Mouse (Mus musculus) thymus, adult 2 months (tissue): ENCODE measurements around the gene Anp32a. TPM values are rescaled to one million over a fixed set of nuclear protein-coding genes. Genes with fewer than 3 reads are reported as not detected.

Experiments
- DNase-seq: peaks from one replicate; pipeline ENCODE4 v3.0.0; 2021
- H3K27ac ChIP-seq: fragments of 200-500 bp; 2 replicates; pipeline ENCODE4 v1.5.1; 2012; ENCODE audit warnings: low read length, control low read depth; ENCODE audit not compliant: control insufficient read depth, insufficient read depth
- H3K27me3 ChIP-seq: fragments of 200-500 bp; 2 replicates; pipeline ENCODE4 v1.6.1; 2012; ENCODE audit warnings: mild to moderate bottlenecking, low read length, moderate library complexity, mixed read lengths; ENCODE audit not compliant: control insufficient read depth, insufficient read depth
- H3K36me3 ChIP-seq: fragments of 200-500 bp; 2 replicates; pipeline ENCODE4 v1.6.1; 2012; ENCODE audit warnings: mild to moderate bottlenecking, low read length, moderate library complexity; ENCODE audit not compliant: control insufficient read depth, insufficient read depth
- H3K4me1 ChIP-seq: fragments of 200-500 bp; replicated peaks from 2 replicates; pipeline ENCODE4 v1.6.1; 2012; ENCODE audit warnings: low read length; ENCODE audit not compliant: control insufficient read depth, insufficient read depth
- H3K4me3 ChIP-seq: fragments of 200-500 bp; 2 replicates; pipeline ENCODE4 v1.5.1; 2012; ENCODE audit warnings: mild to moderate bottlenecking, low read length, control low read depth, moderate library complexity; ENCODE audit not compliant: control insufficient read depth, insufficient read depth
- CTCF ChIP-seq: fragments of 200-500 bp; IDR thresholded peaks from 2 replicates; pipeline ENCODE4 v1.5.1; 2012; ENCODE audit warnings: mild to moderate bottlenecking, control low read depth, low read length, moderate library complexity, borderline replicate concordance; ENCODE audit not compliant: control insufficient read depth, poor library complexity, insufficient read depth; ENCODE audit errors: extremely low read depth
- POLR2A ChIP-seq: fragments of 200-500 bp; IDR thresholded peaks from 2 replicates; pipeline ENCODE4 v1.6.1; 2012; ENCODE audit warnings: mild to moderate bottlenecking, low read length, control low read depth, moderate library complexity; ENCODE audit not compliant: control insufficient read depth, poor library complexity, insufficient read depth; ENCODE audit errors: extremely low read depth
- WGBS: fragments of 180-500 bp; shearing (Covaris S2); methylation state at CpG from one replicate; pipeline ENCODE4 v1.1.7; 2018; 5-methylcytosine and 5-hydroxymethylcytosine counted together
- polyA plus RNA-seq: library from polyadenylated mRNA; depleted of rRNA; stranded (reverse); fragments of >200 nt; gene quantifications from 2 replicates; pipeline ENCODE4 v1.2.3, GENCODE M21; 2012

Gene Anp32a
- polyA plus RNA-seq, 1 experiment: 37.4 TPM

GRCm38 (mm10) chr9:62362835-62363385 lies 21.8 kb downstream of the Anp32a start:
- no peak for TF ChIP-seq POLR2A
- Histone ChIP-seq H3K27me3 (no peaks in the 10 kb centered on the region), H3K4me3 (no peak overlapping the region), H3K36me3 (peaks cover 8% of the 10 kb centered on the region; the same call in 1 of the 2 replicates), H3K27ac (no peak overlapping the region), H3K4me1 (peaks cover 40% of the 10 kb centered on the region)
- 80% methylated on average over 11 of the region's 11 CpGs for WGBS
- DNase-seq: no peak

GRCm38 (mm10) chr9:62363619-62364018 lies 22.5 kb downstream of the Anp32a start:
- no peak overlapping the region for H3K27ac ChIP-seq
- H3K4me1 ChIP-seq: peaks cover 46% of the 10 kb centered on the region
- WGBS: 3% methylated on average over 24 of the region's 24 CpGs
- no peak for TF ChIP-seq CTCF
- no peak for TF ChIP-seq POLR2A
- peak; percentile 78 for DNase-seq
- no peak overlapping the region for H3K4me3 ChIP-seq
- H3K36me3 ChIP-seq: peaks cover 5% of the 10 kb centered on the region; the same call in 1 of the 2 replicates
- H3K27me3 ChIP-seq: no peaks in the 10 kb centered on the region

GRCm38 (mm10) chr9:62364216-62364615 lies 23.1 kb downstream of the Anp32a start:
- H3K27me3 ChIP-seq: no peaks in the 10 kb centered on the region
- TF ChIP-seq POLR2A (no peak), CTCF (no peak)
- H3K4me1 ChIP-seq: peaks cover 52% of the 10 kb centered on the region
- no peak overlapping the region for H3K4me3 ChIP-seq
- 68% methylated on average over 6 of the region's 6 CpGs for WGBS
- DNase-seq: no peak
- H3K27ac ChIP-seq: no peak overlapping the region
- no peaks in the 10 kb centered on the region for H3K36me3 ChIP-seq

GRCm38 (mm10) chr9:62364831-62365230 lies 23.7 kb downstream of the Anp32a start:
- no peak overlapping the region for H3K27ac ChIP-seq
- 85% methylated on average over 7 of the region's 7 CpGs for WGBS
- no peak for TF ChIP-seq POLR2A
- no peak for TF ChIP-seq CTCF
- H3K4me1 ChIP-seq: peaks cover 58% of the 10 kb centered on the region
- no peak for DNase-seq
- H3K27me3 ChIP-seq: no peaks in the 10 kb centered on the region
- no peak overlapping the region for H3K4me3 ChIP-seq
- no peaks in the 10 kb centered on the region for H3K36me3 ChIP-seq

- no peaks in the 10 kb centered on the region for H3K27me3 ChIP-seq
- TF ChIP-seq CTCF (no peak), POLR2A (no peak)
- no peaks in the 10 kb centered on the region for H3K36me3 ChIP-seq
- peaks cover 64% of the 10 kb centered on the region for H3K4me1 ChIP-seq
- no peak overlapping the region for H3K4me3 ChIP-seq
- no peak overlapping the region for H3K27ac ChIP-seq
- DNase-seq: no peak
- 77% methylated on average over 8 of the region's 8 CpGs for WGBS
Observed at GRCm38 (mm10) chr9:62365326-62366080, 24.4 kb downstream of the Anp32a start.

GRCm38 (mm10) chr9:62366478-62367458 lies 25.7 kb downstream of the Anp32a start:
- H3K4me3 ChIP-seq: no peak overlapping the region
- DNase-seq: no peak
- TF ChIP-seq CTCF (no peak), POLR2A (no peak)
- H3K27ac ChIP-seq: no peak overlapping the region
- H3K4me1 ChIP-seq: peaks cover 60% of the 10 kb centered on the region
- H3K27me3 ChIP-seq: no peaks in the 10 kb centered on the region
- WGBS: 82% methylated on average over 23 of the region's 23 CpGs
- no peaks in the 10 kb centered on the region for H3K36me3 ChIP-seq
